Mouse (Mus musculus) liver, adult 2 months (tissue): ENCODE measurements around the gene Ppm1l.

ENCODE experiments used
- CTCF ChIP-seq: fragments of 200-500 bp; IDR thresholded peaks from 2 replicates; pipeline ENCODE4 v1.5.1; 2011; ENCODE audit warnings: low read depth, low read length, control low read depth
- POLR2A ChIP-seq: fragments of 200-500 bp; IDR thresholded peaks from 2 replicates; pipeline ENCODE4 v1.6.1; 2011; ENCODE audit warnings: low read length, control low read depth; ENCODE audit not compliant: insufficient read depth; ENCODE audit errors: extremely low read depth

DNA sequence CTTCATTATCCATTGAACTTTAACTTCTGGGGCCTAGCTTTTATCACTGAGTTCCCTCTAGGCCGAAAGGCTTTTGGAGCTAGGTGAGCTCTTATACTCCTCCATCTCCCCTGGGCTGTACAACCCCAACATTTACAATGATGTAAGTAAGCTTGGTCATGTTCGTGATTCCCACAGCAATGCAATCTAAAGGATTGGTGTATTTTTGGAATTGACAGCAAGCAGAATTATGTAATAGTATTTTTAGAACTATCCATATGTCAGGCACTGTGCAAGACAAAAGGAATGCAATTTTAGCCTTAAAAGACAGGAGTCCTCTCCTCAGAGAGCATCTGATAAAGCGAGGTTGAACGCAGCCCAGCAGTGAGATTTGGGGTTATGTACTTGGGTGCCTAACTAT, 149.1 kb downstream of the Ppm1l start:
- TF ChIP-seq POLR2A (no peak), CTCF (no peak)
